Mouse (Mus musculus) heart, embryonic 16.5 days (tissue): ENCODE results near the gene Vmn1r85. TPM values are rescaled to one million over a fixed set of nuclear protein-coding genes. Genes with fewer than 3 reads are reported as not detected.
"Not testable (repeated sequence)": the region's sequence is repeated elsewhere in the genome, so short reads cannot be mapped to it uniquely, and the experiment has no call there.

Source experiments
- ATAC-seq: fragments of 200-750 bp; cut with Nextera tagmentation; replicated peaks from 2 replicates; pipeline ENCODE4 v1.8.0; 2017; ENCODE audit warnings: moderate number of reproducible peaks; ENCODE audit not compliant: insufficient read depth, low FRiP score; ENCODE audit errors: extremely low read depth
- H3K27ac ChIP-seq: fragments of 300-500 bp; sonication (generic); 2 replicates; pipeline ENCODE4 v1.5.1; 2014; ENCODE audit warnings: mild to moderate bottlenecking, low read length, control low read depth, moderate library complexity
- H3K27me3 ChIP-seq: fragments of 300-500 bp; sonication (generic); 2 replicates; pipeline ENCODE4 v1.6.1; 2014; ENCODE audit warnings: low read length, mixed read lengths; ENCODE audit not compliant: control insufficient read depth, insufficient read depth
- H3K36me3 ChIP-seq: fragments of 300-500 bp; sonication (generic); 2 replicates; pipeline ENCODE4 v1.6.1; 2014; ENCODE audit not compliant: control insufficient read depth, insufficient read depth
- H3K4me1 ChIP-seq: fragments of 300-500 bp; sonication (generic); 2 replicates; pipeline ENCODE4 v1.6.1; 2014; ENCODE audit warnings: low read length, mixed read lengths; ENCODE audit not compliant: control insufficient read depth, insufficient read depth
- H3K4me2 ChIP-seq: fragments of 300-500 bp; sonication (generic); 2 replicates; pipeline ENCODE4 v1.6.1; 2014; ENCODE audit warnings: low read depth, mild to moderate bottlenecking, control low read depth, low read length
- H3K4me3 ChIP-seq: fragments of 300-500 bp; sonication (generic); 2 replicates; pipeline ENCODE4 v1.5.1; 2014; ENCODE audit warnings: mild to moderate bottlenecking, control low read depth, low read length
- H3K9ac ChIP-seq: fragments of 300-500 bp; sonication (generic); 2 replicates; pipeline ENCODE4 v1.6.1; 2014; ENCODE audit warnings: low read length, control low read depth
- H3K9me3 ChIP-seq: fragments of 300-500 bp; sonication (generic); replicated peaks from 2 replicates; pipeline ENCODE4 v1.6.1; 2016; ENCODE audit warnings: low read length; ENCODE audit not compliant: control insufficient read depth
- WGBS: fragments of 180-500 bp; shearing (Covaris S2); extraction: QIAGEN DNeasy Blood & Tissue Kit; methylation state at CpG from one replicate; pipeline ENCODE4 v1.1.7; 2014; 5-methylcytosine and 5-hydroxymethylcytosine counted together
- polyA plus RNA-seq: library from polyadenylated mRNA; unstranded; fragments of >200 nt; fragmentation: Nextera tagmentation; extraction: Ambion mirVana; gene quantifications from 2 replicates; pipeline ENCODE4 v1.2.1, GENCODE M21; 2015

Vmn1r85 gene
- not detected in 2 replicates for polyA plus RNA-seq

DNA sequence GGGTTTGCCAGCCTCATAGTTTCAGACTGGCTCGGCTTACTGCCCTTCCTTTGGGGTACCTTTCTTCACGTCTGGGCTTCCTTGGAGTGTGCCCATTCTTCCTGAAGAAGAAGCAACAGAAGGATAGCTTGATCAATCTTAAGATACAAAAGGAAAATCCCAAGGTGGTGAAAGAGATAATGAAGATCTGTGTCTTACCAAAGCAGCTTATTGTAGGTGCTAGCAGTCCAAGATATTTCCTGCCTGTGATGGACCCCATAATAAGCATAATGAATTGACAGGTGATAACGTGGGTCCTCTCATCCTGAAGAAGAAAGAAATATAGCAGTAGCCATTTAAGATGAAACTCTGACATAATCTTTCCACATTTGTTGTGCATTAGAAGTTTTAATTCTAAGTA lies at the start of gene Vmn1r85:
Vmn1r85 (minus strand) TSS at position 101 of the 400 bp plus-strand sequence.
- 39% methylated on average over 3 of the region's 3 CpGs for WGBS
- H3K9me3 ChIP-seq = no peaks in the 10 kb centered on the region
- no peak within 1 kb of the TSS for H3K27ac ChIP-seq
- H3K4me2 ChIP-seq = no peak within 1 kb of the TSS
- no peak within 1 kb of the TSS for H3K9ac ChIP-seq
- no peak within 1 kb of the TSS for H3K4me3 ChIP-seq
- H3K36me3 ChIP-seq = no peaks in the 10 kb centered on the region
- no peaks in the 10 kb centered on the region for H3K27me3 ChIP-seq
- no peak for ATAC-seq
- H3K4me1 ChIP-seq = no peaks in the 10 kb centered on the region

DNA sequence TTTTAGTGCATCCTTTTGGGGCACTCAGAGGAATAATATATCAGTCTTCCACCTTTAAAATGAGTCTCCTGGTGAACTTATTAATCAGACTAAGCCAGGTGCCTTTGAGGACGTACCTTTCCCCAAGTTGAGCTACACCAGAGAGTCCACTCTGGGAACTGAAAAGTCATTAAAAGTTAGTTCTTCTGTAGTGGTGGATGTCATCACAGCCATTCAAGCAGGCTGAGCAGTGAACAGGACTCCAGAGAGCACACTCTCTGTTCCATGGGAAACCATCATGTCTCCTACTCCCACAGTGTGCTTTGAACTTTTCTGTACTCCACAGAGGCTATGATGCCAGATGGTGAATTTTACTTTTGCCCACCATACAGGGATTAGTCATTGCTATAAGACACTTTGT lies 45.1 kb upstream of the Vmn1r85 start, which contains the start of gene Vmn1r87:
Vmn1r87 (minus strand) TSS at position 101 of the 400 bp plus-strand sequence.
- 53% methylated on average over 1 of the region's 1 CpGs for WGBS
- Histone ChIP-seq H3K27ac (no peak within 1 kb of the TSS), H3K36me3 (no peaks in the 10 kb centered on the region), H3K9ac (no peak within 1 kb of the TSS), H3K4me1 (no peaks in the 10 kb centered on the region), H3K9me3 (no peaks in the 10 kb centered on the region), H3K27me3 (no peaks in the 10 kb centered on the region), H3K4me3 (no peak within 1 kb of the TSS), H3K4me2 (no peak within 1 kb of the TSS)
- no peak for ATAC-seq

DNA sequence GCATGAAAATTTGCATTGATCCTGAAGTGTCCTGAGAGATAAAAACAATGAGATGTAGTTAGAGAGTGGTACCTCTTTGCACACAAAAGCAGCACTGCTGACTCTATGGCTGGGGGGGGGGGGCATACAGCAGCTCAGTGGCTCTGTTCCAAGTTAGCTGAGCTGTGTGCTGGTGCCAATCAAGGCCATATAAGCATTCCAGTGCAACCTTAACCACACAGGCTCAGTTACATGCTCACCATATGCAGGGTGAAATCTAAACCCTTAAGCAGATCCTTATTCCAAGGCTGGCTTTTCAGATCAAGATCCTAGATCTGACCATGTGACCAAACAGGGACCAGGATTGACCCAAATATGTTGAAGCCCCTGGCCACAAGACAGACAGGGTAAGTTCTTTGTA lies 42.4 kb upstream of the Vmn1r85 start:
- ATAC-seq = no peak
- no peak overlapping the region for H3K9ac ChIP-seq

DNA sequence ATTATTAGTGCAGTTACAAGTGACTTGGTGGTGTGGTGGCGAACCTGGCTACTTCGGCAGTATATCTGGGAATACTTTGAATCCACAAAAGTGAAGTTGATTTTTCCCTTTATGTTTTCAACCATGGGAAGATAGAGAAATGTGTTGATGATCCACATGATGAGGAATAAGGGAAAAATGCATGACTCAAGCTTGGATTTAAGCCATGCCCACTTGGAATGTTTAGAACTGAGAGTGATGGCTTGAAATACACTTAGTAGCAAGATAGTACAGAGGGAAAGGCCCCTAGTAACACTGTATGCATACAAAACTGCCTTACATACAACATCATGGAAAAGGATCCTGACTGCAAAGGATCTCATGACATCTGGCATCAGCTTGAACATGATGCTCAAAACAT lies 36.9 kb upstream of the Vmn1r85 start:
- Histone ChIP-seq H3K4me1 (no peaks in the 10 kb centered on the region), H3K4me2 (no peak overlapping the region), H3K4me3 (no peak overlapping the region), H3K9me3 (no peaks in the 10 kb centered on the region), H3K27ac (no peak overlapping the region), H3K9ac (no peak overlapping the region), H3K27me3 (no peaks in the 10 kb centered on the region), H3K36me3 (no peaks in the 10 kb centered on the region)
- ATAC-seq = no peak
- WGBS = 83% methylated on average over 2 of the region's 2 CpGs

More for the DNA sequence above, 42.4 kb upstream of the Vmn1r85 start:
- no peaks in the 10 kb centered on the region for H3K4me1 ChIP-seq
- H3K9me3 ChIP-seq = no peaks in the 10 kb centered on the region
- no peak overlapping the region for H3K4me2 ChIP-seq
- no peaks in the 10 kb centered on the region for H3K27me3 ChIP-seq
- H3K4me3 ChIP-seq = no peak overlapping the region
- H3K27ac ChIP-seq = no peak overlapping the region
- H3K36me3 ChIP-seq = no peaks in the 10 kb centered on the region

DNA sequence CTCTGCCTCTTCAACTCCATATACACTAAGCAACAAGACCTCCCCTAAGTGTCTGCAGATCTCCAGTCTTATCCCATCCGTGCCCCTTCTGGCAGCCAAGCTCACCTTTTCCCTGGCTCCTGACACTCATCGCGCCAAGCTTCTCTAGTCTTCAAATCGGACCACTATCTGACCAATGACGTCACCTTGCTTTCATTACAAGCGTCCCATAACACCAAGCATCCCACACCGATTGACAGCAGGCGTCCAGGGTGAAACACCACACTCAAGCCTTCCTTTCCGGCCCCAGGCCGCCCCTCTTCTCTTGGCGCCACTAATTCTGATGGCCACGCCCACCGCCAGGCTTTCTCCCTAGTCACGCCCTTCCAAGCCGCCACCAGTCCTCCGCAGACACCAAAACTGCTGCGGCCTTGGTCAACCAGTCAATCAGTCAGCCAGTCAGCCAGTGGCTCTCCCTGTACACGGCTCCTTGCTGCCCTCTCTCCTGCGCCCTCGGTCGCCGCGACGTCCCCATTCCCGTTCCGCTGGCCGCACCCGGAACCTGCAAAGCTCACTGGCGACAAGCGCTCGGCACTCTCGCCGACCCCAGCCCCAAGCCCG lies 28.7 kb upstream of the Vmn1r85 start:
- peak overlapping the region; percentile 24; the same call in 1 of the 2 replicates for H3K4me3 ChIP-seq
- peak; percentile 80 for ATAC-seq
- 2% methylated on average over 13 of the region's 34 CpGs for WGBS

DNA sequence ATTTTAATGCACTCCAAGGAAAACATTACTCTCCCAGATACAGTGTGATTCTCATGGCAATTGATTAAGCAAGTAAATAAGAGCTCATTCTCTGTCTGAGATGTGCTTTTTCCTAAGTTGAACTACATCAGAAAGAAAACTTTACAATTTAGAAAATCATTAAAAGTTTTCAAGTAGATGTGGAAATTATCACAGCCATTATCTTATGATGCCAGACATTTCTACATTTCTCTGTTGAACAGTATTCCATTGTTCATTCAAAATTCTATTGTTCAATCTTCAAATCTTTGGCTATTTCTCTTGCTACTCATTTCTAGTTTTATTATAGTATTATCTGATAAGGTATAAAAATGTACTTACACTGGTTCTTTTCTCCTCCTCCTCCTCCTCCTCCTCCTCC lies 24.8 kb upstream of the Vmn1r85 start, which contains the start of gene Vmn1r86:
Vmn1r86 (minus strand) TSS at position 101 of the 400 bp plus-strand sequence.
- no peaks in the 10 kb centered on the region for H3K36me3 ChIP-seq
- H3K9ac ChIP-seq = no peak within 1 kb of the TSS
- no peak within 1 kb of the TSS for H3K4me2 ChIP-seq
- H3K27me3 ChIP-seq = no peaks in the 10 kb centered on the region
- H3K27ac ChIP-seq = no peak within 1 kb of the TSS
- no peak for ATAC-seq
- H3K4me3 ChIP-seq = no peak within 1 kb of the TSS
- H3K4me1 ChIP-seq = no peaks in the 10 kb centered on the region
- no peaks in the 10 kb centered on the region for H3K9me3 ChIP-seq

More for the DNA sequence above, 28.7 kb upstream of the Vmn1r85 start:
- not testable (repeated sequence) for H3K27ac ChIP-seq, H3K9me3 ChIP-seq, H3K36me3 ChIP-seq, H3K9ac ChIP-seq, H3K27me3 ChIP-seq, H3K4me1 ChIP-seq
- H3K4me2 ChIP-seq = peak overlapping the region; percentile 44

DNA sequence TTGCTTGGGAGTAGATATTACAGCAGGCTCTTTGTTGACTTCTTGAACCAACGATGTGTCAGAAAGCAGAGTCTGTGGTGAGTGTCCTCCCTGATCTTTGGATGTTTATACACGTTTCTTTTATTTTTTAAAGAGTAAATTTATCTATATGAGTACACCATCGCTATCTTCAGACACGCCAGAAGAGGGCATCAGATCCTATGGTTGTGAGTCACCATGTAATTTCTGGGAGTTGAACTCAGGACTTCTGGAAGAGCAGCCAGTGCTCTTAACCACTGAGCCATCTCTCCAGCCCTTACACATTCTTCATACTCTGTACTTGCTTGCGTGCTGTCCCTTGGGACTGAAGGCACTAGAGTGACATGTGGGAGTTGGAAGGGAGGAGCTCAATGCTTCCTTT lies 22.7 kb downstream of the Vmn1r85 start:
- H3K4me2 ChIP-seq = no peak overlapping the region
- no peaks in the 10 kb centered on the region for H3K9me3 ChIP-seq
- H3K36me3 ChIP-seq = no peaks in the 10 kb centered on the region
- no peaks in the 10 kb centered on the region for H3K4me1 ChIP-seq
- no peak for ATAC-seq
- H3K9ac ChIP-seq = no peak overlapping the region
- no peak overlapping the region for H3K4me3 ChIP-seq
- H3K27me3 ChIP-seq = no peaks in the 10 kb centered on the region
- no peak overlapping the region for H3K27ac ChIP-seq
- 49% methylated on average over 5 of the region's 5 CpGs for WGBS

DNA sequence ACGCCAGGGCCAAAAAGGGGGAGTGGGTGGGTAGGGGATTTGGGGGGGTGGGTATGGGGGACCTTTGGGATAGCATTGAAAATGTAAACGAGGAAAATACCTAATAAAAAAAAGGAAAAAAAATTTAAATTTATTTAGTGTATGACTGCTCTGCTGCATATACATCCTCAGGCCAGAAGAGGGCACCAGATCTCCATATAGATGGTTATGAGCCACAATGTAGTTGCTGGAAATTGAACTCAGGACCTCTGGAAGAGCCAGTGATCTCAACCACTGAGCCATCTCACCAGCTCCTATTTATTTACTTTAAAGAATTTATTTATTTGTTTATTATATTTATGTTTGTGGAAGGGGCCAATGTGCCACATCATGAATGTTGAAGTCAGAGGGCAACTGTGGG lies 31.6 kb downstream of the Vmn1r85 start:
- H3K9ac ChIP-seq, H3K4me3 ChIP-seq, H3K4me1 ChIP-seq, H3K36me3 ChIP-seq, H3K27ac ChIP-seq, H3K27me3 ChIP-seq, ATAC-seq, H3K9me3 ChIP-seq, H3K4me2 ChIP-seq: not testable (repeated sequence)
- 36% methylated on average over 2 of the region's 2 CpGs for WGBS

DNA sequence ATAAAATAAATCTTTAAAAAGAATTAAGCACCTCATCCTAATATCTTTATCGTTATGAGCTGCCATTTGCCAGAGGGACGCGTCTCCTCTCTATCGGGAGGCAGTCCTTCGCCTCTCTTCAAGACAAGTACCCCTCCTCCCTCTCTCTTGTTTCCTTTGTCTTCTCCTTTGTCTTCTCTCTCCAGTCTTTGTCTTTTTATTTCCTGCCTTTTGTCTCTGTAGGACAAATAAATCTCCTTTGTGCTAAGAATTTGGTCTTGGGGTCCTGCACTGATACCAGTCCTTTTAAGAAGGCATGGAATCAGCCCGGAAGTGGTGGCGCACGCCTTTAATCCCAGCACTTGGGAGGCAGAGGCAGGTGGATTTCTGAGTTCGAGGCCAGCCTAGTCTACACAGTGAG lies 35.4 kb downstream of the Vmn1r85 start:
- Histone ChIP-seq H3K4me2 (no peak overlapping the region), H3K4me1 (no peaks in the 10 kb centered on the region)
- 84% methylated on average over 9 of the region's 9 CpGs for WGBS

More for the DNA sequence above, 35.4 kb downstream of the Vmn1r85 start:
- no peaks in the 10 kb centered on the region for H3K36me3 ChIP-seq
- no peaks in the 10 kb centered on the region for H3K27me3 ChIP-seq
- no peak overlapping the region for H3K9ac ChIP-seq
- no peaks in the 10 kb centered on the region for H3K9me3 ChIP-seq
- no peak overlapping the region for H3K4me3 ChIP-seq
- ATAC-seq = no peak
- H3K27ac ChIP-seq = no peak overlapping the region
